Mouse (Mus musculus): ENCODE data around the gene Fhit. TPM values are rescaled to one million over a fixed set of nuclear protein-coding genes. Genes with fewer than 3 reads are reported as not detected.

The Fhit gene
- total RNA-seq, 2 experiments from 2014 or later = 4.8 to 5.8 TPM

DNA sequence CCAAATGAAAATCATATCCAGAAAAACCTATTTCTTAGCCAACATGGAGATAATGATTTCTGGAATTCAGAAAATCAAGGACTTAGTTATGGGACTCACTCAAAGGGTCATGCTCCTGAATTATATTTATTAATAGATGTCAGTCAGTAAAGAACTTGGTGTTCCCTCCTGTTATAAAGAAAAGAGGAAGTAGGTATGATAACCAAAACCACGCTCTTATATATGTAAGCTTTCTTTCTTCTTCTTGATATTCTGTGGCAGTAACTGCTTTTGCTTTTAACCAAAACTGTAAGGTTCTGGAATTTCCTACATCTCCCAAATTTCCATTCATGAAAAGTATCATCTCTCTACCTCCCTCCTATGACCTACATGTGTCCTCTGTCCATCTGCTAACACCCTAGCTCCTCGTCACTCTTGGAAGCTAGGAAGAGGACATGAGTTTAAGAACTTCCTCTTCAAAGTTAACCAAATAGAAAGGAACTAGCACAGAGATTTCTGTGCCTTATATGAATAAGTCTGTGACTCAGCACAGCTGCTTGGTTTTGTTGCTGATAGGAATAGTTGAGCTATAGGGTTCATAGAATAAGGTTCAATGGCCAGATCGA, 731.3 kb downstream of the Fhit start:
- TF ChIP-seq CTCF (conservative IDR thresholded peaks at IDR 0.05) = no peak

DNA sequence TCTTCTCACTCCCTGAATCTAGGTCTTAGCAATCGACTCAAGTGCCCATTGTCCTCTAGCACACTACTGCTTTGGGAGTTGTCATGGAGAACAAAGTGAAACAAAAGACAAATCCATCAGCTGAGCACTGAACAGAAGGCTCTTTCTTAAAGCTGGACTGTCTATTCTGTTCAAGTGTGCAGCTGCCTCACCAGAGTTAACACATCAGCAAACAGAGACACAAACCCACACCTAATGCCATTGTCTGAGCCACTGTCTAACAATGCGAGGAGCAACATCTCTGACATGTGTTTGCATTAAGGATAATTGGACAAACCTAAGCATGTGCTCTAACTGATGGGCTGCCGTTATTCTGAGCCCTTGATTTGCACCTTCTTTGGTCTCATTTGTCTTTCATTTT, 738.3 kb downstream of the Fhit start:
- DNase-seq (ENCODE audit: low spot score in 2 of 2) = no peak
- Histone ChIP-seq H3K4me3 (no peak overlapping the region), H3K27ac (no peak overlapping the region)
- no peak for TF ChIP-seq CTCF (conservative IDR thresholded peaks at IDR 0.05)

More for the DNA sequence above, 731.3 kb downstream of the Fhit start:
- H3K27ac ChIP-seq = no peak overlapping the region
- DNase-seq (ENCODE audit: low spot score in 2 of 2) = no peak
- no peak overlapping the region for H3K4me3 ChIP-seq

DNA sequence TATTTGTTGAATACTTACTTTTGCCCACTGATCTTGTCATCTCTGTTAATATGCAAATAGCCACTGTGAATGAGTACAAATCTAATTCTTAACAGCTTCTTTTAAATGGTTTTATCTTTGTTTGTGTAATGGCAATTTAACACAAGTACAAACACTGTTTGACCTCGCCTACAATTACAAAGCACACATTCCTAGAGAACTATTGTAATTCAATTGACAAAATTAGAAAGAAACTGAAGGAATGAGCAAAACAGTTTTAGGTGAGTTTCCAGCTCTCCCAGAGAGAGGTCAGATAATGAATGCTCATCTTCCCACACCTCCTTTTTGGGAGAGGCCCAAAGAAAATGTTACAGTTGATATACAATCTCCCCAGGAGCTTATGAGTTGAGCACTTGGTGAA, 739.6 kb downstream of the Fhit start:
- Histone ChIP-seq H3K4me3 (no peak overlapping the region), H3K27ac (no peak overlapping the region)
- no peak for TF ChIP-seq CTCF (conservative IDR thresholded peaks at IDR 0.05)
- DNase-seq (ENCODE audit: low spot score in 2 of 2) = no peak

DNA sequence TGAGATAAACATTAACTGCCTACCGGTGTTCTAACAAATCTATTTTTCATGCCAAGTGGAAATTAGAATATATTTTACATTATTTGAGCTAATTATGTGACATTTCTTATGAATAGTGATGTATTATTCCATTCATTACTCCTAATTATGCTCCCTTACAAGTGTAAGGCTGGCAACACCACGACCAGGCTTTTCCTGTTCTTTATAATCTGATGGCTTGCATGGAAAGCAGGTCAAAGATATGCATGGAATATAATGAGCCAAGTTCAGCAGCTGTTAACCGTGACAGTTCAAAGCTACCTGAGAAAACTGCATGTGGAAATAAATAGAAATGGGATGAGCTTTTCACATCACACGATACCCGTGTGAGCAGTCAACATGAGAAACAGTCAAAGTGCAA, 746.8 kb downstream of the Fhit start:
- no peak overlapping the region for H3K4me3 ChIP-seq
- no peak for TF ChIP-seq CTCF (conservative IDR thresholded peaks at IDR 0.05)
- DNase-seq (ENCODE audit: low spot score in 2 of 2) = no peak
- no peak overlapping the region for H3K27ac ChIP-seq

- Histone ChIP-seq H3K4me3 (no peak overlapping the region), H3K27ac (no peak overlapping the region)
- TF ChIP-seq CTCF (conservative IDR thresholded peaks at IDR 0.05) = no peak
- DNase-seq (ENCODE audit: low spot score in 2 of 2) = no peak
Observed at GRCm38 (mm10) chr14:10409306-10409962, 752.4 kb downstream of the Fhit start.

- TF ChIP-seq CTCF (conservative IDR thresholded peaks at IDR 0.05) = no peak
- H3K27ac ChIP-seq = no peak overlapping the region
- no peak for DNase-seq (ENCODE audit: low spot score in 2 of 2)
- no peak overlapping the region for H3K4me3 ChIP-seq
Observed at GRCm38 (mm10) chr14:10405346-10405745, 756.5 kb downstream of the Fhit start.

- H3K27ac ChIP-seq = no peak overlapping the region
- no peak overlapping the region for H3K4me3 ChIP-seq
- no peak for DNase-seq (ENCODE audit: low spot score in 2 of 2)
- TF ChIP-seq CTCF (conservative IDR thresholded peaks at IDR 0.05) = no peak
Observed at GRCm38 (mm10) chr14:10367783-10368680, 793.8 kb downstream of the Fhit start.

- no peak overlapping the region for H3K27ac ChIP-seq
- no peak for TF ChIP-seq CTCF (conservative IDR thresholded peaks at IDR 0.05)
Observed at GRCm38 (mm10) chr14:10366808-10367207, 795.0 kb downstream of the Fhit start.

GRCm38 (mm10) chr14:10364281-10364680, 797.6 kb downstream of the Fhit start:
- Histone ChIP-seq H3K27ac (no peak overlapping the region), H3K4me3 (no peak overlapping the region)
- TF ChIP-seq CTCF (conservative IDR thresholded peaks at IDR 0.05) = no peak
- DNase-seq (ENCODE audit: low spot score in 2 of 2) = no peak

More at GRCm38 (mm10) chr14:10366808-10367207, 795.0 kb downstream of the Fhit start:
- no peak for DNase-seq (ENCODE audit: low spot score in 2 of 2)
- H3K4me3 ChIP-seq = no peak overlapping the region

- no peak overlapping the region for H3K27ac ChIP-seq
- no peak for TF ChIP-seq CTCF (conservative IDR thresholded peaks at IDR 0.05)
- no peak overlapping the region for H3K4me3 ChIP-seq
- DNase-seq (ENCODE audit: low spot score in 2 of 2) = no peak
Observed at GRCm38 (mm10) chr14:10363306-10363705, 798.5 kb downstream of the Fhit start.

GRCm38 (mm10) chr14:10345905-10346304, 815.9 kb downstream of the Fhit start:
- Histone ChIP-seq H3K4me3 (no peak overlapping the region), H3K27ac (no peak overlapping the region)
- peak in 1 of 2 experiments; percentile 4 for DNase-seq (ENCODE audit: low spot score in 2 of 2)

GRCm38 (mm10) chr14:10344064-10344463, 817.8 kb downstream of the Fhit start:
- no peak for DNase-seq (ENCODE audit: low spot score in 2 of 2)
- no peak for TF ChIP-seq CTCF (conservative IDR thresholded peaks at IDR 0.05)
- no peak overlapping the region for H3K27ac ChIP-seq
- no peak overlapping the region for H3K4me3 ChIP-seq

More at GRCm38 (mm10) chr14:10345905-10346304, 815.9 kb downstream of the Fhit start:
- no peak for TF ChIP-seq CTCF (conservative IDR thresholded peaks at IDR 0.05)

DNA sequence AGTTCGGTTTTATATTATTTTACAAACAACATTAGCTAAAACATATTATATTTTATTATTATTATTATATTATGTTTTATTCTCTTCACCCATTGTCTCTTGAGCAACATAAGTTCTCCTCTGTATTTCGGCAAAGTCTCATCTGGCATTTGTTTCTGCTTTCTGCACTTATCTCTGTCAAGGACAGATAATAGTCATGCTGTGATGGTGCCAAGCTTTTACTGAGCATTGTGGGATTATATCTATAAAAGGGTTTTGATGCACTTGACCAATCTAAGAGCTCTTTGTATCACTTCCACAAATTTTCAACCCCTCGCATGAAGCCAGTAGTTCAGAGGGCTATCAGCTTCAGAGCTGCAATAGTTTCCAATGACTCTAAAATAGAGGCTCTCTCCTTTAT, 845.1 kb downstream of the Fhit start:
- Histone ChIP-seq H3K4me3 (no peak overlapping the region), H3K27ac (no peak overlapping the region)
- TF ChIP-seq CTCF (conservative IDR thresholded peaks at IDR 0.05) = no peak
- DNase-seq (ENCODE audit: low spot score in 2 of 2) = no peak

Data from layer of hippocampus, adult 2 months (tissue).